Comparison of ENCODE assay signal across 9 mouse cellular contexts in genomic region chr10:99106311-99106702, GRCm38 (mm10). TPM values are rescaled to one million over a fixed set of nuclear protein-coding genes. Genes with fewer than 3 reads are reported as not detected.
DNase-seq lines count a peak whose midpoint lies in the region; ATAC-seq lines count a peak whose summit lies in the region.
"Had no signal": no experiment of that assay in that cellular context is flagged by ENCODE, and none has a peak within 500 bp of the region (broad histone marks: within the 10 kb centered on the region; RNA-seq: fewer than 3 reads in every experiment).

No protein-coding gene starts in this region.

- DNase-seq in kidney, adult 18-20 months = no peak
- DNase-seq in hindbrain, embryonic 14.5 days (ENCODE audit: low spot score) = peak; percentile 32
- peak; percentile 9 for DNase-seq in midbrain, embryonic 14.5 days
- no peak for DNase-seq in natural killer cell, adult 2 months (ENCODE audit: low spot score in 2 of 2)
- DNase-seq in right cerebral cortex, adult 18-20 months = no peak

- H3K9me3 ChIP-seq in kidney, embryonic 14.5 days (ENCODE audit: control insufficient read depth, low read length) = peaks cover 9% of the 10 kb centered on the region
- no peaks in the 10 kb centered on the region for H3K9me3 ChIP-seq in hindbrain, embryonic 14.5 days (ENCODE audit: control insufficient read depth, low read length)
- no peaks in the 10 kb centered on the region for H3K9me3 ChIP-seq in midbrain, embryonic 14.5 days (ENCODE audit: control insufficient read depth, low read length)

- H3K4me2 ChIP-seq in kidney, embryonic 14.5 days (replicated peaks; ENCODE audit: low read depth, low read length) = peak overlapping the region; percentile 97
- H3K4me2 ChIP-seq in hindbrain, embryonic 14.5 days (replicated peaks) = peak overlapping the region; percentile 91
- H3K4me2 ChIP-seq in midbrain, embryonic 14.5 days (ENCODE audit: low read length) = peak overlapping the region; percentile 93

- peaks cover 11% of the 10 kb centered on the region; the same call in 1 of the 2 replicates for H3K4me1 ChIP-seq in kidney, embryonic 14.5 days (ENCODE audit: control insufficient read depth, insufficient read depth, low read length)
- H3K4me1 ChIP-seq in brown adipose tissue, adult 24 weeks (ENCODE audit: control insufficient read depth, insufficient read depth, insufficient read length, low read length) = no peaks in the 10 kb centered on the region
- peaks cover 15% of the 10 kb centered on the region for H3K4me1 ChIP-seq in hindbrain, embryonic 14.5 days (replicated peaks; ENCODE audit: control insufficient read depth, insufficient read depth, low read length)
- H3K4me1 ChIP-seq in midbrain, embryonic 14.5 days (ENCODE audit: control insufficient read depth, insufficient read depth, low read length) = peaks cover 9% of the 10 kb centered on the region

- no peak overlapping the region for H3K27ac ChIP-seq in kidney, embryonic 14.5 days (ENCODE audit: low read depth, low read length)
- H3K27ac ChIP-seq in brown adipose tissue, adult 24 weeks (replicated peaks; ENCODE audit: low read depth, low read length) = no peak overlapping the region
- no peak overlapping the region for H3K27ac ChIP-seq in hindbrain, embryonic 14.5 days
- H3K27ac ChIP-seq in midbrain, embryonic 14.5 days (replicated peaks; ENCODE audit: low read depth, low read length) = 0 out of 2 replicates have a peak overlapping the region, but pooled peaks have one; percentile 91

- peak overlapping the region; percentile 91; the same call in 1 of the 2 replicates for H3K9ac ChIP-seq in kidney, embryonic 14.5 days (ENCODE audit: low read depth, low read length)
- H3K9ac ChIP-seq in hindbrain, embryonic 14.5 days = peak overlapping the region; percentile 96
- peak overlapping the region; percentile 90 for H3K9ac ChIP-seq in midbrain, embryonic 14.5 days (replicated peaks; ENCODE audit: low read length)

- 40% methylated on average over 8 of the region's 8 CpGs for WGBS in kidney, embryonic 14.5 days
- 32% methylated on average over 8 of the region's 8 CpGs for WGBS in hindbrain, embryonic 14.5 days
- WGBS in midbrain, embryonic 14.5 days = 28% methylated on average over 8 of the region's 8 CpGs

- peaks cover 17% of the 10 kb centered on the region for H3K36me3 ChIP-seq in kidney, embryonic 14.5 days (ENCODE audit: control insufficient read depth, insufficient read depth, low read length)
- H3K36me3 ChIP-seq in hindbrain, embryonic 14.5 days (replicated peaks; ENCODE audit: control insufficient read depth, insufficient read depth) = peaks cover 19% of the 10 kb centered on the region
- H3K36me3 ChIP-seq in midbrain, embryonic 14.5 days (ENCODE audit: control insufficient read depth, insufficient read depth, low read length) = peaks cover 16% of the 10 kb centered on the region

- no peaks in the 10 kb centered on the region for H3K27me3 ChIP-seq in kidney, embryonic 14.5 days (ENCODE audit: control insufficient read depth, insufficient read depth, low read length)
- no peaks in the 10 kb centered on the region for H3K27me3 ChIP-seq in hindbrain, embryonic 14.5 days (ENCODE audit: control insufficient read depth, insufficient read depth, low read length)
- H3K27me3 ChIP-seq in midbrain, embryonic 14.5 days (ENCODE audit: control insufficient read depth, insufficient read depth, low read length) = no peaks in the 10 kb centered on the region

- no peak for ATAC-seq in kidney, embryonic 14.5 days (ENCODE audit: low FRiP score, low TSS enrichment)
- no peak for ATAC-seq in hindbrain, embryonic 14.5 days (ENCODE audit: low FRiP score)
- peak; percentile 2; the same call in 1 of the 2 replicates for ATAC-seq in midbrain, embryonic 14.5 days (ENCODE audit: low FRiP score, low TSS enrichment)
- no peak for ATAC-seq in megakaryocyte progenitor cell, adult 5-6 weeks (replicated peaks; ENCODE audit: poor library complexity)

- peak overlapping the region; percentile 95 for H3K4me3 ChIP-seq in kidney, embryonic 14.5 days (ENCODE audit: low read length)
- peak overlapping the region; percentile 100 for H3K4me3 ChIP-seq in brown adipose tissue, adult 24 weeks (ENCODE audit: insufficient read depth, low read depth, low read length)
- H3K4me3 ChIP-seq in hindbrain, embryonic 14.5 days (replicated peaks; ENCODE audit: low read length) = peak overlapping the region; percentile 98
- peak overlapping the region; percentile 92 for H3K4me3 ChIP-seq in midbrain, embryonic 14.5 days (replicated peaks; ENCODE audit: low read depth, low read length)

RNA-seq across cellular contexts. Expression of gene Poc1b, which starts 0.5 kb away (rescaled TPM):
- 18.1 and 28.9 TPM in 2 replicates for polyA plus RNA-seq in kidney, embryonic 14.5 days (2014; fragmentation: Nextera tagmentation; extraction: Ambion mirVana)
- polyA plus RNA-seq in brown adipose tissue, adult 24 weeks (2012; ENCODE audit: insufficient read depth, insufficient read length, missing spikeins) = 3.1 and 4.6 TPM in 2 replicates
- 12.5 and 17.3 TPM in 2 replicates for polyA plus RNA-seq in hindbrain, embryonic 14.5 days (2014; fragmentation: Nextera tagmentation; extraction: Ambion mirVana)
- polyA plus RNA-seq in midbrain, embryonic 14.5 days (2014; fragmentation: Nextera tagmentation; extraction: Ambion mirVana) = 10.0 and 14.9 TPM in 2 replicates
- total RNA-seq in megakaryocyte progenitor cell, adult 5-6 weeks (2015) = 32.8 and 41.8 TPM in 2 replicates
- 10.6 and 12.0 TPM in 2 replicates for total RNA-seq in megakaryocyte progenitor cell, adult 5-6 weeks (2017)

RNA-seq across cellular contexts. Expression of gene Galnt4, which starts 1.7 kb away (rescaled TPM):
- polyA plus RNA-seq in kidney, embryonic 14.5 days (2014; fragmentation: Nextera tagmentation; extraction: Ambion mirVana) = 5.4 and 12.4 TPM in 2 replicates
- 2.9 TPM in 2 replicates for polyA plus RNA-seq in brown adipose tissue, adult 24 weeks (2012; ENCODE audit: insufficient read depth, insufficient read length, missing spikeins)
- 4.5 and 4.7 TPM in 2 replicates for polyA plus RNA-seq in hindbrain, embryonic 14.5 days (2014; fragmentation: Nextera tagmentation; extraction: Ambion mirVana)
- 2.3 and 3.7 TPM in 2 replicates for polyA plus RNA-seq in midbrain, embryonic 14.5 days (2014; fragmentation: Nextera tagmentation; extraction: Ambion mirVana)
- total RNA-seq in megakaryocyte progenitor cell, adult 5-6 weeks (2015) = 8.5 and 10.8 TPM in 2 replicates
- total RNA-seq in megakaryocyte progenitor cell, adult 5-6 weeks (2017) = 9.9 and 11.8 TPM in 2 replicates

RNA-seq across cellular contexts. Expression of gene Phxr2, which starts 19.8 kb away (rescaled TPM):
- 0.17 TPM in 1 of 2 replicates, not detected in the other for polyA plus RNA-seq in kidney, embryonic 14.5 days (2014; fragmentation: Nextera tagmentation; extraction: Ambion mirVana)
- not detected in 2 replicates for polyA plus RNA-seq in brown adipose tissue, adult 24 weeks (2012; ENCODE audit: insufficient read depth, insufficient read length, missing spikeins)
- not detected in 2 replicates for polyA plus RNA-seq in hindbrain, embryonic 14.5 days (2014; fragmentation: Nextera tagmentation; extraction: Ambion mirVana)
- 0.30 TPM in 1 of 2 replicates, not detected in the other for polyA plus RNA-seq in midbrain, embryonic 14.5 days (2014; fragmentation: Nextera tagmentation; extraction: Ambion mirVana)
- total RNA-seq in megakaryocyte progenitor cell, adult 5-6 weeks (2015) = not detected in 2 replicates
- total RNA-seq in megakaryocyte progenitor cell, adult 5-6 weeks (2017) = not detected in 2 replicates
- total RNA-seq: gastrocnemius, postnatal 36 days had no signal

Comparison
In these comparisons a context has a peak if more than half of its experiments do, and no peak if none do; other contexts are left out.
1. DNase-seq: peak in hindbrain, embryonic 14.5 days (single experiment) and midbrain, embryonic 14.5 days (single experiment); none in kidney, adult 18-20 months (single experiment), natural killer cell, adult 2 months (0 of 2) and right cerebral cortex, adult 18-20 months (single experiment).
2. Peak in every context shown above with its lines, with median percentiles within 50 percentile points of each other: H3K4me2 ChIP-seq, H3K4me3 ChIP-seq and H3K9ac ChIP-seq.